Mouse (Mus musculus) hindlimb bud, embryonic 11.5 days (tissue): ENCODE results near the gene Slc38a9.
"Not testable (repeated sequence)": the region's sequence is repeated elsewhere in the genome, so short reads cannot be mapped to it uniquely, and the experiment has no call there.

ENCODE experiments used
- DNase-seq: peaks from one replicate; pipeline ENCODE4 v3.0.0-alpha.2; 2012; ENCODE audit warnings: low read depth, low spot score; ENCODE audit errors: extremely low spot score

Gene Slc38a9

GRCm38 (mm10) chr13:112683312-112683711 is 22.8 kb downstream of the Slc38a9 start:
- DNase-seq = no peak

DNA sequence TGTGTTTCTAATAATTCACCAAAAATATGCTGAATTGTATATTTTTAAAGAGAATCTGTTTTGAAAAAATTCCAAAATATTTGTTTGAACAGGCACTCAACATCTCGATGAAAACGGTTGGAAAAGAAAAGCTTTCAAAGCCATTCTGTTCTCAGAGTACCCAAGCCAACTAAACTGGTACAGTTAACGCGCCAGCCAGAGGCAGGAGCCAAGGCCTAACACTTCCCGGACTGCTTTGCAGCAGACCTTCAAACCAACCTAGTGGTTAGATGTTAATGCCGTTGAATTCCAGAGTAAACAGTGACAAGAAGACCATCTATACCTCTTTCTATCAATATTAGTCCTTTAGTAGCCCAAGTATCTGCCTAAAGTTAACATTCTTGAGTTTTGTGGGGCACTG is 23.4 kb downstream of the Slc38a9 start:
- no peak for DNase-seq

- DNase-seq = no peak
Observed at GRCm38 (mm10) chr13:112686155-112686554, 25.6 kb downstream of the Slc38a9 start.

DNA sequence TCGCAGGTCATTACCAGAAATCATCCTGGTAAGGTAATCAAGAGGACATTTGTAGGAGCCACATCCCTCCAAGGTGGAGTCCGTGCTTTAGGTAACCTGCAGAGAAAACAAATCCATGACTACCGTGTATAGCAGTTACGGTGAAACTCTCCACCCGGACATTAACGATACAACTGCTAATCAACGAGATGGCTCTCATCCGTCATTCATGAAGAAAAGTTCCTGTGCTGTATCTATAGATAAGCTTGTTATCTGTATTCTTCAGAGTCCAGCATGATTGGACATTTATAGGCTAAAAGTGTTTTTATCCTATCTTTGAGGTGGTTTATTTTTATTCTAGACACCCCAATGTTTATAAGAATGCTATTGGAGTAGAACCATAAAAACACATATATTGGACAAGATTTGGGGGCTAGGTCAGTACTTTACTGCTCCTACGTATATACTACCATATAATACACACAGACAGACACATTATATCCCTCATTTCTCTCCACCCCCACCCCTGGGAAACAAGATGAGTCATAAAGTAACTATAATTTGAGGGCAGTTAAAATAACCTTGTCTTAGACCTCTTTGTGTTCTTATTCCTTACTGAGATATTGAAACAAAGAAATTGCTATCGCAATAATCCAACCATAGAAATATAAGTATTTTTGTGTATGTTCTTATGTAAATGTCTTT is 32.5 kb downstream of the Slc38a9 start:
- DNase-seq = no peak

DNA sequence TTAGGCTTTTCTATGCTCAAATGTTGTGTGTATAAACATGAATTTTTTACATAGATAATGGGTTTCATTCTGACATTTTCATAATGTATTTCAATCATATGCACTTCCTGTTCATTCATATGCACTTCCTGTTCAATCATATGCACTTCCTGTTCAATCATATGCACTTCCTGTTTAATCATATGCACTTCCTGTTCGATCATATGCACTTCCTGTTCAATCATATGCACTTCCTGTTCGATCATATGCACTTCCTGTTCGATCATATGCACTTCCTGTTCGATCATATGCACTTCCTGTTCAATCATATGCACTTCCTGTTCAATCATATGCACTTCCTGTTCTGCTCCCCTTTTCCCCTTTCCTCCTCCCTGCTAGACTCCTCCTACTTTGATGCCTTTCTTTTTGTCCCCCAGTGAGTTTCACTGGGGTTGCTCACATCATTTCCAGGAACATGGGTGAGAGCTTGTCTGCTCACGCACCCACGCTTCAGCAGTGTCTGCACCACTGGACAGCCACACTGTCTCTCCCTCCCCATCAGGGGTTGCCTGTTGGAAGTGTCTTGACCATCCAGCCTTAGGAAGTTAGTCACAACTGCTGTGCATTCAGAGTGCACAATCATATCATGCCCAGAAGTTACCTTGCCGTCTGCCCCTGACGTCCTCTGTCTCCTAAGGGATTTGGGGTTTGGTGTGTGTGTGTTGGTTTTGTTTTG is 35.1 kb downstream of the Slc38a9 start:
- DNase-seq = no peak

GRCm38 (mm10) chr13:112701256-112701655 is 40.7 kb downstream of the Slc38a9 start:
- no peak for DNase-seq

GRCm38 (mm10) chr13:112706351-112706750 is 45.8 kb downstream of the Slc38a9 start:
- DNase-seq = no peak

DNA sequence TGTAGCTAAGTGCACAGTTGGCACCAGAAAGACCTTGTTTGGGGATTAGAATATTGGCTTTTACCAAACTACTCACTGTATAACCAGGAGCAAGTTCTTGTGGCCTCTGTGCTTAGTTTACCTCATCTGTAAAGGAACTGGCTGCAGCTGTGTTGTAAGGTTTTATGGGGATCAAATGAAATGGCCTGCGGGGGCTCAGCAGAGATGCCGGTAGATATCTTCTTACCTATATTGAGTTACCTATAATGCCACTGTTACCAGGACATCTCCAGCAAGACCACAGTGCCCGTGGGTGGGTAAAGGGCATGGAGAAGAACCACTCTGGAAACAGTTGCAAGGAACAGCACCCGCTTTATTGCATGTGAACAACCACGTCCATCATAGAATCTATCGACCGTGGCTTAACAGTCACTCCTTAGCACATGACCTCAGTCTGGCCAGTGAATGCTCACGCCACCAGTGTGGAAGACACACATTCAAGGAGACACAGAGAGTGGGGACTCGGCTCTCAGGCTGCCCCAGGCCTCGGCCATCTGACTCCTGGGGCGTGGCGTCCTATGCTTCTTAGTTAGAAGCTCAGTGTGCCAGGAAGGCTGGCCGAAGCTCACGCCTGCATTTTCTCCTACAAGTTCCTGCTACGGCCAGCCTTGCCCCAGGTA is 59.7 kb downstream of the Slc38a9 start:
- no peak for DNase-seq

DNA sequence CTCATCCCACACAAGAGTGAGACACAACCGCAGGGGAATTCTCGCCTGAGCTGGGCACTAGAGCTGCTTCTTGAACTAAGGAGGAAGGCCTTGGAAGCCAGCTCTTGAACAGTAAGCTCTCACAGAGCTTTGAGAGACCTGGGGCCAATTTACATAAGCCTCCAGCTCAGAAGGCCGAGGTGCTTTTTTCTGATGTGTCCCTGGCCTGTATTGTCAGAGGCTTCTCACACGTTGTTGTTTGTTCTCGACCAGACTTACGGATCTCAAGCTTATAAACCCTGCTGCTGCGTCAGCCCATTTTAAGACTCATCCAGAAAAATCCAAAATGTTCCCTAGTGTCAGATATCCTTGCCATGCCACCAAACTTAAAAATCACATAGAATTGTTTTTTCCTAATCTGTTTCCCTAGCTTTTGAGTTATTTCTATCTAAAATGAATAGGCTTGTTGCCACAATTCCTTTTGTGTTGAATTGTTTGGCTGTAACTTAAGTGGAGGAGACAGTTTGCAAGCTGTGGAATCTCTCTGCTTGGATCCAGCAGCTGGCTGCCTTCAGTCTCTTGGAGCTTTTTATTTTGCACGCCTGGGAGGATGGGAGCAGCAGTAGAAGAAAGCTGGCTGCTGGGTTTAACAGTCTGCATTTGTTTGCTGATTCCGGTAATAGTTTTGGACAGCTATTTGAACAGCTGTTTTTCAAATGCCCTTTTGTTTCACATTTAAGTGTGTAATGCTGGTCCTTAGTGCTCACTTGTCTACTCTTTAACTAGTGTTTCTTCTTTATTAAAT is 61.6 kb downstream of the Slc38a9 start:
- DNase-seq = no peak

GRCm38 (mm10) chr13:112724260-112724659 is 63.7 kb downstream of the Slc38a9 start:
- not testable (repeated sequence) for DNase-seq

GRCm38 (mm10) chr13:112726002-112726401 is 65.5 kb downstream of the Slc38a9 start:
- no peak for DNase-seq

DNA sequence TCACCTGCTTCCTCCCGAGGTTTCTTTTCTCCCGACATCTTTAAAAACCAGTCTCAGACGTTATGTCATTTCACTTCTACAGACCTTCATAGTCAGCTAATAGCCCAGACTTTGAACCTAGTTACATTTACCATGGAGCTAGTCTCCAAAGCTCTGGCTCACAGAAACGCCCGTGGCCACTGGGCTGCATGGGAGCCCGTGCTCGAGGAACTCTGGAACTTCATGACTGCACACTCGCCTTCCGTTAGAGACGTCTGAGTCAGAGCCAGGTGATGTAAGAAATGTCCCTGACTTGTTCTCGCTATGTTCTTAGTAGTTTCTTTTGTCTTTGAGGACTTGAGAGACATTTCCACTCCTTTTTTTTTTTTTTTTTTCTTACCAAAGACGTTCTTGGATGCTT is 72.8 kb downstream of the Slc38a9 start:
- DNase-seq = no peak

GRCm38 (mm10) chr13:112734906-112735713 is 74.6 kb downstream of the Slc38a9 start:
- DNase-seq = no peak

DNA sequence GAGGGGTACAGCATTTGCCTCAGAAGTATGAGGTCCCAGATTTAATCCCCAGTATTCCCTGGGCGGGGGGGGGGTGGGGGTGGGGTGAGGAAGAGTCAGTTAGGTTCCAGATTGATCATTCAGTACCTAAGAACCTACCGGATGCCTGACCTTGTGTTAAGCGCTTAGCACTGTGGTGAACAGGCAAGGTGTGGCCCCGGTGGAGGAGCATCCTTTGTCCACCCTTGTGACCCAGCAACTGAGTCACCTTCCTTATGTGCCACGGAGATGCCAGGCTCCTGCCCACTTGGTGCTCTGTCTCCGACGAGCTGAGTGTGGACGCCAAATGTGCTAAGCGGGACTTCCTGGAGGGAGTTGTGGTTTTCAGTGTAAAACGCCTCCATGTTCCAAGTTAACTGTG is 75.9 kb downstream of the Slc38a9 start:
- no peak for DNase-seq

DNA sequence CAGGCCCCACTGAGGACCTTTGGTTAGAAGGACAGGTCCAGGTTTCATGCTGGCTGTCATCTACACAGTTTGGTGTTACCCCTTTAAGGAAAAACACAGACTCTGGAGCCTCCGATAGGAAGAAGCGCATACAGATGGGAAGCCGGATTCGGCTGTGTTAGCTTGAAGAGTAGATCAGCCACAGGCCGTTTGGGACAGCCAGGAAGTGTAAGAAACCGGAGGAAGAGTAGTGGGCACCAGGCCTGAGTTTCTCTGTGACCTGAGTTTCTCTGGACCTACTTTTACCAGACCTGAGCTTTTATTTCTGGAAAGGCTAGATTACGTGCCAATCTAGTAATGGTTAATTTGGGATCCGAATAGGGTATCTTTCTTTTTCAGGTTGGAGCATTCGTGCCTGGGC is 76.6 kb downstream of the Slc38a9 start:
- DNase-seq = no peak

- DNase-seq = no peak
Observed at GRCm38 (mm10) chr13:112738005-112738404, 77.5 kb downstream of the Slc38a9 start.

DNA sequence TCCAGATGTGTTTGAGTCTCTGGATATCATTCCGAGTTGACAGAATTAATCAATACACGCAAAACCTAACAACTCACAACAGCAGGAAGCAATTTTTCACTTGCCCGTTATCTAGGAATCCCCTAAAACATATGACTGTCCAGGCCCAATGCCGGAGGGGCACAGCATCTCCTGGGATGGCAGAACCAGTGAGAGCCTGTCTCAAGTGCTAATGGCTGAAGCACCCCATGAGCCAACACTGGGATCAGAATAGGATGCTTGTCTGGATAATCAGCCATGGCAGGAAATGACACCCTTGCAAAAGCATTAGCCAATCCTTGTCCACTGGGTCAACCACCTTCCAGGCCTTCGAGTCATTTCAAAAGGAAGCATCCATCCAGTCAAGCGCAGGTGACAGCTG is 79.5 kb downstream of the Slc38a9 start:
- DNase-seq = no peak

- no peak for DNase-seq
Observed at GRCm38 (mm10) chr13:112742076-112742830, 81.7 kb downstream of the Slc38a9 start.

GRCm38 (mm10) chr13:112743647-112744046 is 83.1 kb downstream of the Slc38a9 start:
- no peak for DNase-seq
